Mouse (Mus musculus) kidney, postnatal 4 days (tissue): ENCODE measurements at regions not wholly inside any gene's neighbourhood (a gene's known extent, or its start where the extent isn't known, plus 50 kb on each side); places are given as distances from the start of the nearest gene placed in this dataset.

Source experiments
- DNase-seq, 2 experiments: peaks; one replicate each; pipeline ENCODE4 v3.0.0; 2021; ENCODE audit warnings: mixed read lengths in 2 of 2

GRCm38 (mm10) chr6:141041358-141041757, 207.7 kb upstream of the Pde3a start:
- DNase-seq: peak; percentile 34 to 60

- peak; percentile 66 to 78 for DNase-seq
Measured at GRCm38 (mm10) chr6:141041781-141042625, 207.1 kb upstream of the Pde3a start.

DNA sequence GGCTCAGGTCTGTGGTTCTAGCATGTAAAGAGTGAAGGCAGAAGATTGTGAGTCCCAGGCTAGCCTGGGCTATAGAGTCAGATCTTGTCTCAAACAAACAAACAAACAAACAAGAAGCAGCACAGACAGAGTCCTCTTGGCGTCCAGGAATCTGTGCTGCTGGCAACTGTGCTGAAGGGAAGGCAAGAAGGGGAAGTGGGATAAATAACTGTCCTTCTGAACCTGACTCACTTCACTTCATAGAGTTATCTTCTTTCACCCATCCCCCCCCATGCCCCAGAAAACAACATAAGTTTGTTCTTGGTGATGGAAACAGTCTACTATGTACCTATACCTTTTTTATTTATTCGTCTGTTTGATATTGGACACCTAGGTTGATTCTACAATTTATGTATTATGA, 200.8 kb upstream of the Pde3a start:
- no peak for DNase-seq

GRCm38 (mm10) chr6:141050038-141050684, 198.9 kb upstream of the Pde3a start:
- DNase-seq: no peak

DNA sequence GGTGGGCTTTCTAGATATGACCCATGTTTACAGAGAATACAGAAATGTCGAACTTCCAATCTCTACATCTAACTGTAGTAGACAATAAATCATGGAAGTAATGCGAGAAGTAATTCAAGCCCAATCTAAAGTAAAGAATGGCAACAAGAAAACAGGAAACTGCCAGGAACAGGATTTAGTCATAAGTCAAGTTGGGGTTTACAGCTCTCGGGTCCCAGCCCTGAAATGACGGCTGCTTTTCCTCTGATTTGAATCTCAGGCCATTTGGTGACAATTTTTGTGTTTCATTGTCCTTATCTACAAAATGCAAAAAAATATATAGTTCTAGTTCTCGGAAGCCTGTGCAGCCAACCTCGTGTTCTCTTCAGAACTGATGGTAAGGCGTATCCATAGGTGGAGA, 195.0 kb upstream of the Pde3a start:
- DNase-seq: peak; percentile 15 to 48

DNA sequence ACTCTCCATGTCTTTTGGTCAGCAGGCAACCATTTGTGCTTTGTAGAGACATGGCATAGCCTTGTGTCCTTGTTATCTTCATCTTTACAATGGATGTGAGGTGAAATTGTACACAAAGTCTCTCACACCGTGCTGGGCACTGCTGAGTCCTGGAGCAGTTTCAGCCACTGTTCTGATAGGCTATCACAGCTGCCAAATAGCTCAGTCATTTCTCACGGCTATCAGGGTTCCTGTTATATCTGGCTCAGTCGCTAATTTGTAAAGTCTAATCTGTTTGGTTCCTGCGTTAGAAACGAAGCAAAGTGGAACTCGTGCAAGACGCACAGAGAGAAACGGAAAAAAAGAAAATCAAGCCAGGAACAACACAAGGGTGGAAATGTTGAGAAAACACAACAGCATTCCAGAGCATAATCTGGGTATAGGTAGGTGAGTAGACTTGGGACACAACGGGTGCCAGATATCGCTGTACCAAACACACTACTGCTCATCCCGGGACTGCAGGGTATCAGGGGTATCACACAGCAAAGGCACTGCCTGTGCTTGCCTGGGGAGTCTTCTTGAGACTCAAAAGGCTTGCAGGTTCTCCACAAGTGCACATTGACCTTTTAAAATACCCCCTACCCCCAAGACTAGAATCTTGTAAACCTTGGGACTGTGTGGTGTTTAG, 189.7 kb upstream of the Pde3a start:
- no peak for DNase-seq

DNA sequence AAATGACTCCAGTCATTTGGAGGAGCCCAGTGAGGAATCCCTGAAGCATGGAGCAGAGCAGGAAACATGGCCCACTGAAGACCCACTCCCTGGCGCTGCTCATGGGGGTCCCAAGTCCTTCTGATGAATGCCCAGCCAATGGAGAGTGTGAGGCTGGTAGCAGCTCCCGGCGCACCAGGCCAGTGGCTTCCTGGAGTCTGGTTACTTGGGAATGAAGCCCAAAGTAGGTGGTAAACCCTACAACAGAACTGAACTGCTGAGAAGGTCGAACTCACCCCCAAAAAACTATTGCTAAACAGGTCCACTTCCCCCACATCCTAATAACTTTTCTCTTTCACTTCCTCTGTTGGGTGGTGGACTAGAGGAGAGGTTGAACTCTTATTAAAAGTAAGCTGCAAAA, 183.3 kb upstream of the Pde3a start:
- no peak for DNase-seq

- DNase-seq: no peak
Measured at GRCm38 (mm10) chr6:141068861-141069467, 180.1 kb upstream of the Pde3a start.

- no peak for DNase-seq
Measured at GRCm38 (mm10) chr6:141069896-141070295, 179.2 kb upstream of the Pde3a start.

DNA sequence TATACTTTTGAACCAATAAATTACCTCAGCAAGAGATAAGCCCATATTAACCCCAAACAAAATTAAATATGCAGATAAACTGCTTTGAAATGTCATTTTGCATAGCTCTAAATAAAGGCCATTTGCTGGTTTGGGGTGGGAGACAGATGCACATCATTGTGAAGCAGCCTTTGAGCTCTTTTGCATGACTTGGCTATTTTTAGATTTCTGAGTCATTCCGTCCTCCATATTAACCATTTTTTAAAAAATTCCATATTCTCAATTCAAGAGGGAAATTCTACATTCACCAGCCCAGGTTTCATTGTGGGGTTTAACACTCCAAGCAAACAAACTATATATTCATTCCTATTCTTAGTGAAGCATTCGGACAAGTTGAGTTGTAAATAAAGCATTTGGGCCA, 177.6 kb upstream of the Pde3a start:
- no peak for DNase-seq

- DNase-seq: peak; percentile 57 to 65
Measured at GRCm38 (mm10) chr6:141091076-141091780, 157.8 kb upstream of the Pde3a start.

DNA sequence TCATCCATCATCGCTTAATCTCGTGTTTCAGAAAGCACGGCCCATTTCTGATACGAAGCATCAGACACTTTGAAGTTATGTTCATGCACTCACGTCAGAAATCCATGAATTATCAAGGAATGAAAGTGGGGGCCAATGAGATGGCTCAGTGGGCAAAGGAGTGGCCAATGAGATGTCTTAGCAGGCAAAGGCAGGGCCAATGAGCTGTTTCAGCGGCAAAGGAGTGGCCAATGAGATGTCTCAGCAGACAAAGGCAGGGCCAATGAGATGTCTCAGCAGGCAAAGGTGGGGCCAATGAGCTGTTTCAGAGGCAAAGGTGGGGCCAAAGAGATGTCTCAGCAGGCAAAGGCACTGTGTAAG, 157.3 kb upstream of the Pde3a start:
- no peak for DNase-seq

- no peak for DNase-seq
Measured at GRCm38 (mm10) chr6:141097338-141098122, 151.5 kb upstream of the Pde3a start.

DNA sequence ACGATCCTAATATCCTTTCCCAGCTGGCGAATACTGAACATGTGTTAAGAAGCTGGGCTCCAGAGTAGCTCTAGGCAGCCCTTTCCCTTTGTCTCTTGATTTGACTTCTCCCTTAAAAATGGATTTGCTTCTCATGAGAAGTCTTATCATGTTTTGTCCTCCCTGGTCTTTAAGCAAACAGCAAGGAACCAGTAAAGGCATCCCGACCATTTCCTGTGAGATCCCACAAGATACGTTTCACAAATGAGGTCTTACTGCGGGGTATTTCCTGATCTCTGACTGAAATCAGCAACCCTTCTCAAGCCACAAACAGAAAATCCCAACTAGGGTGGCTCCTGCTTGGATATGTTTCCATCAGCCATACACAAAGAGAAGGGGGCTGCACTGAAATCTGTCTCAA, 130.8 kb upstream of the Pde3a start:
- DNase-seq: no peak

GRCm38 (mm10) chr6:141126614-141127396, 122.3 kb upstream of the Pde3a start:
- DNase-seq: no peak

GRCm38 (mm10) chr6:141129596-141129995, 119.5 kb upstream of the Pde3a start:
- no peak for DNase-seq

DNA sequence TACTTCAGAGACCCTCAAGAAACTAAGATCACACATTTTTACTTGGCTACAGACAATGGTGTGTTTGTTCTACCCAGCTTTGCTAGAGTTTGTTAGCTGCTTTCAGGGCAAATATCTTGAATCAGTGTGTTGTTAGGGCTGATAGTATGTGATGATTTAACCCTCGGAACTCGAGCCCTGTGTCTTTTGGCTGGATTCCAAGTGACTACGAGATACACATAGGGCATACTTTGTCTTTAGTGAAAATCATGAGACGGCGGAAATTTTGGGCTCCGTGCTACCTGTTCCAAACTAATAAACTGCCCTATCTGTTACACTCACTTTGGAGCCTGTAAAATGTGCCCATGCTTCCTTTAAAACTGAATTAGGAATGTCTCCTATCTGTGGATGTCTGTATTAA, 114.9 kb upstream of the Pde3a start:
- no peak for DNase-seq

DNA sequence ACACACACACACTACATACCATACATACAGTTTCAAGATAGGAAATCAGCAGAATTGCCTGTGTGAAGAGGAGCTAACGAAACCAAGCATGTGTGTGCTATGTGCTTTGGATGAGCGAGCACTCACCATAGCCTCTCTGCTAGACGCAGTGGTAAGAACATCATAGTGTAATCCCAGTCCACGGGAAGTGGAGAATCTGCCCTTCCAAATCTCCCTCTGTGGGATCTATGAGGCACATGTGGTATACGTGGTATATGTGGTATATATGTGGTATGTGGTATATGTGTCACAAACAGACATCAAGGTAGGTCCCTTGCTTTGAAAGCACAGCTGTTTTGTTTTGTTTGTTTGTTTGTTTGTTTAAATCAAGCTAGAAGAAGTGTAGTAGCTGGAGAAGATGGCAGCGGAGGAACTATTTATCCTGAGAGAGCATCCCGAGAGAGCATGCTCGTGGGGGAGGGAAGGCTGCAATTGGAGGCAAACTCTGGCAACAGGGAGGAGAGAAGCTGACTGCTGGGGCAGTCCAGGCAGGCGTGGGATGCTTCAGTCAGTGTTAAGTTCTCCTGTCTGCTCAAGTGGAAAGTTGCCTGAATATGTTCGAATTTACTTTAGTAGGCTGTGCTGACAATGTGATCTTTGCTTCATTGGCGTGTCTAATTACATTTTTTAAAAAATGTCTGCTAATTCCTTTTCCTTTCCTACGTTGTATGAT, 112.2 kb upstream of the Pde3a start:
- peak; percentile 26 to 48 for DNase-seq

DNA sequence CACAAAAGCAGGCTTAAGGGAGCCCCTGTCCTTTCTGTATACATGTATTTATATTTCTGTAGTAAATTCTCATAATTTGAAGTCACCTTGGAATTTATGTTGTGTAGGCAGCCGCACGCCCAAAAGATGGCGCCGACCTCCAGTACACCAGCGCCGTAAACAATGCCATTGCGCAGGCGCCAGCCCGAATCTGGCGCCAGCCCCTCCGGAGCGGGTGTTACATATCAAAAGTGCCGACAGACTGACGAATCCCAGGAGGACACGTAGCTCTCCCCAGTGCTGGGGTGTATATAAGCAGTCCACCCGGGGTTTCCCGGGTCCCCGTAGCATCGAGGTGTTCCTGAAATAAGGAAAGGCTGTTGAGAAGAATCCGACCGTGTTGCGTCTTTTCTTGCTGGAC, 108.1 kb upstream of the Pde3a start:
- DNase-seq: no peak

- no peak for DNase-seq
Measured at GRCm38 (mm10) chr6:141148417-141149169, 100.5 kb upstream of the Pde3a start.
